Mouse (Mus musculus): Measurements from ENCODE around the gene Prkd2. TPM values are rescaled to one million over a fixed set of nuclear protein-coding genes. Genes with fewer than 3 reads are reported as not detected.
A peak's percentile ranks its signal among the peaks of the same experiment; 100 is the strongest.

Prkd2 gene
- polyA plus RNA-seq, 1 experiment from 2014 or later = 12.2 TPM

- Histone ChIP-seq H3K4me1 (peaks cover 12% of the 10 kb centered on the region; the same call in 1 of the 2 replicates), H3K4me3 (replicated peaks) (no peak overlapping the region), H3K9me3 (no peaks in the 10 kb centered on the region), H3K27ac (no peak overlapping the region), H3K4me2 (no peak overlapping the region), H3K36me3 (0 out of 2 replicates have a peak, but pooled peaks cover 5% of the 10 kb centered on the region), H3K9ac (no peak overlapping the region), H3K27me3 (replicated peaks) (no peaks in the 10 kb centered on the region)
- ATAC-seq (ENCODE audit: insufficient read depth, low FRiP score, low read depth) = no peak
- 86% methylated on average over 4 of the region's 4 CpGs for WGBS
Measured at GRCm38 (mm10) chr7:16873392-16873791, 30.7 kb downstream of the Prkd2 start.

- peak overlapping the region; percentile 78 for H3K4me3 ChIP-seq (replicated peaks)
- ATAC-seq (ENCODE audit: insufficient read depth, low FRiP score, low read depth) = no peak
- no peaks in the 10 kb centered on the region for H3K9me3 ChIP-seq
- peak overlapping the region; percentile 51 for H3K4me2 ChIP-seq
- 5% methylated on average over 17 of the region's 17 CpGs for WGBS
- H3K9ac ChIP-seq = no peak overlapping the region
- H3K36me3 ChIP-seq = 0 out of 2 replicates have a peak, but pooled peaks cover 5% of the 10 kb centered on the region
- H3K27ac ChIP-seq = peak overlapping the region; percentile 93
- no peaks in the 10 kb centered on the region for H3K27me3 ChIP-seq (replicated peaks)
- peaks cover 12% of the 10 kb centered on the region; the same call in 1 of the 2 replicates for H3K4me1 ChIP-seq
Measured at GRCm38 (mm10) chr7:16874190-16874589, 31.5 kb downstream of the Prkd2 start.

GRCm38 (mm10) chr7:16874756-16875309 lies 32.1 kb downstream of the Prkd2 start:
- Histone ChIP-seq H3K27ac (peak overlapping the region; percentile 93), H3K9ac (no peak overlapping the region), H3K9me3 (no peaks in the 10 kb centered on the region), H3K4me2 (peak overlapping the region; percentile 88), H3K27me3 (replicated peaks) (no peaks in the 10 kb centered on the region), H3K4me3 (replicated peaks) (peak overlapping the region; percentile 78), H3K4me1 (peaks cover 17% of the 10 kb centered on the region; the same call in 1 of the 2 replicates), H3K36me3 (0 out of 2 replicates have a peak, but pooled peaks cover 5% of the 10 kb centered on the region)
- ATAC-seq (ENCODE audit: insufficient read depth, low FRiP score, low read depth) = peak; percentile 96
- under 1% methylated on average over 33 of the region's 33 CpGs for WGBS

- H3K27ac ChIP-seq = peak within 1 kb of the TSS; percentile 93
- WGBS = 0% methylated on average over 1 of the region's 1 CpGs
- peaks cover 20% of the 10 kb centered on the region; the same call in 1 of the 2 replicates for H3K4me1 ChIP-seq
- peak within 1 kb of the TSS; percentile 88 for H3K4me2 ChIP-seq
- H3K36me3 ChIP-seq = 0 out of 2 replicates have a peak, but pooled peaks cover 5% of the 10 kb centered on the region
- ATAC-seq (ENCODE audit: insufficient read depth, low FRiP score, low read depth) = no peak
- H3K9me3 ChIP-seq = no peaks in the 10 kb centered on the region
- no peaks in the 10 kb centered on the region for H3K27me3 ChIP-seq (replicated peaks)
- H3K4me3 ChIP-seq (replicated peaks) = peak within 1 kb of the TSS; percentile 78
- peak within 1 kb of the TSS; percentile 74 for H3K9ac ChIP-seq
Measured at GRCm38 (mm10) chr7:16875310-16875325, 32.4 kb downstream of the Prkd2 start, which contains the start of gene Dact3. TSS of gene Dact3 (plus strand) at chr7:16875317.

- H3K27me3 ChIP-seq (replicated peaks) = no peaks in the 10 kb centered on the region
- H3K27ac ChIP-seq = peak overlapping the region; percentile 79
- H3K4me1 ChIP-seq = peaks cover 22% of the 10 kb centered on the region
- peak overlapping the region; percentile 74 for H3K9ac ChIP-seq
- ATAC-seq (ENCODE audit: insufficient read depth, low FRiP score, low read depth) = no peak; the same call in 1 of the 2 replicates
- 0 out of 2 replicates have a peak, but pooled peaks cover 5% of the 10 kb centered on the region for H3K36me3 ChIP-seq
- no peaks in the 10 kb centered on the region for H3K9me3 ChIP-seq
- peak overlapping the region; percentile 78 for H3K4me3 ChIP-seq (replicated peaks)
- 0% methylated on average over 27 of the region's 42 CpGs for WGBS
- H3K4me2 ChIP-seq = peak overlapping the region; percentile 88
Measured at GRCm38 (mm10) chr7:16875326-16875725, 32.6 kb downstream of the Prkd2 start.

GRCm38 (mm10) chr7:16876006-16876405 lies 33.3 kb downstream of the Prkd2 start:
- WGBS = 12% methylated on average over 11 of the region's 11 CpGs
- H3K27ac ChIP-seq = peak overlapping the region; percentile 79
- H3K27me3 ChIP-seq (replicated peaks) = no peaks in the 10 kb centered on the region
- no peak for ATAC-seq (ENCODE audit: insufficient read depth, low FRiP score, low read depth)
- peak overlapping the region; percentile 88 for H3K4me2 ChIP-seq
- H3K4me1 ChIP-seq = peaks cover 26% of the 10 kb centered on the region
- peak overlapping the region; percentile 74; the same call in 1 of the 2 replicates for H3K9ac ChIP-seq
- H3K36me3 ChIP-seq = 0 out of 2 replicates have a peak, but pooled peaks cover 5% of the 10 kb centered on the region
- H3K9me3 ChIP-seq = no peaks in the 10 kb centered on the region
- peak overlapping the region; percentile 78 for H3K4me3 ChIP-seq (replicated peaks)

- Histone ChIP-seq H3K9me3 (no peaks in the 10 kb centered on the region), H3K9ac (peak overlapping the region; percentile 74; the same call in 1 of the 2 replicates), H3K4me2 (peak overlapping the region; percentile 88), H3K4me1 (peaks cover 26% of the 10 kb centered on the region), H3K36me3 (0 out of 2 replicates have a peak, but pooled peaks cover 2% of the 10 kb centered on the region), H3K27me3 (replicated peaks) (no peaks in the 10 kb centered on the region), H3K4me3 (replicated peaks) (peak overlapping the region; percentile 78), H3K27ac (peak overlapping the region; percentile 79)
- ATAC-seq (ENCODE audit: insufficient read depth, low FRiP score, low read depth) = no peak
- 4% methylated on average over 13 of the region's 13 CpGs for WGBS
Measured at GRCm38 (mm10) chr7:16876608-16877007, 33.9 kb downstream of the Prkd2 start.

- no peak overlapping the region for H3K4me2 ChIP-seq
- WGBS = 72% methylated on average over 3 of the region's 3 CpGs
- H3K27ac ChIP-seq = no peak overlapping the region
- H3K9me3 ChIP-seq = no peaks in the 10 kb centered on the region
- no peak overlapping the region for H3K9ac ChIP-seq
- no peak overlapping the region for H3K4me3 ChIP-seq (replicated peaks)
- no peak for ATAC-seq (ENCODE audit: insufficient read depth, low FRiP score, low read depth)
- no peaks in the 10 kb centered on the region for H3K36me3 ChIP-seq
- peaks cover 26% of the 10 kb centered on the region for H3K4me1 ChIP-seq
- no peaks in the 10 kb centered on the region for H3K27me3 ChIP-seq (replicated peaks)
Measured at GRCm38 (mm10) chr7:16877717-16878116, 35.0 kb downstream of the Prkd2 start.

- Histone ChIP-seq H3K4me1 (peaks cover 21% of the 10 kb centered on the region), H3K9ac (no peak overlapping the region), H3K27ac (peak overlapping the region; percentile 67; the same call in 1 of the 2 replicates), H3K36me3 (peaks cover 12% of the 10 kb centered on the region), H3K4me2 (0 out of 2 replicates have a peak overlapping the region, but pooled peaks have one; percentile 9), H3K4me3 (replicated peaks) (no peak overlapping the region), H3K9me3 (no peaks in the 10 kb centered on the region), H3K27me3 (replicated peaks) (peaks cover under 1% of the 10 kb centered on the region; the same call in 1 of the 2 replicates)
- WGBS = 37% methylated on average over 8 of the region's 9 CpGs
- peak; percentile 28; the same call in 1 of the 2 replicates for ATAC-seq (ENCODE audit: insufficient read depth, low FRiP score, low read depth)
Measured at GRCm38 (mm10) chr7:16879796-16880547, 37.3 kb downstream of the Prkd2 start.

- H3K36me3 ChIP-seq = peaks cover 19% of the 10 kb centered on the region
- 0 out of 2 replicates have a peak, but pooled peaks cover 2% of the 10 kb centered on the region for H3K9me3 ChIP-seq
- H3K4me3 ChIP-seq (replicated peaks) = no peak overlapping the region
- 0 out of 2 replicates have a peak overlapping the region, but pooled peaks have one; percentile 9 for H3K4me2 ChIP-seq
- 30% methylated on average over 5 of the region's 5 CpGs for WGBS
- no peak overlapping the region for H3K9ac ChIP-seq
- H3K27me3 ChIP-seq (replicated peaks) = peaks cover 7% of the 10 kb centered on the region; the same call in 1 of the 2 replicates
- no peak for ATAC-seq (ENCODE audit: insufficient read depth, low FRiP score, low read depth)
- peaks cover 21% of the 10 kb centered on the region for H3K4me1 ChIP-seq
- peak overlapping the region; percentile 67 for H3K27ac ChIP-seq
Measured at GRCm38 (mm10) chr7:16880615-16881014, 37.9 kb downstream of the Prkd2 start.

- 0 out of 2 replicates have a peak, but pooled peaks cover 9% of the 10 kb centered on the region for H3K9me3 ChIP-seq
- no peak overlapping the region for H3K27ac ChIP-seq
- H3K4me1 ChIP-seq = peaks cover 14% of the 10 kb centered on the region
- H3K9ac ChIP-seq = no peak overlapping the region
- no peak overlapping the region for H3K4me3 ChIP-seq (replicated peaks)
- H3K27me3 ChIP-seq (replicated peaks) = peaks cover 16% of the 10 kb centered on the region; the same call in 1 of the 2 replicates
- peaks cover 37% of the 10 kb centered on the region for H3K36me3 ChIP-seq
- H3K4me2 ChIP-seq = no peak overlapping the region
- ATAC-seq (ENCODE audit: insufficient read depth, low FRiP score, low read depth) = no peak
- 92% methylated on average over 6 of the region's 6 CpGs for WGBS
Measured at GRCm38 (mm10) chr7:16883162-16883561, 40.5 kb downstream of the Prkd2 start.

GRCm38 (mm10) chr7:16884334-16884733 lies 41.6 kb downstream of the Prkd2 start:
- Histone ChIP-seq H3K4me2 (no peak overlapping the region), H3K9me3 (0 out of 2 replicates have a peak, but pooled peaks cover 9% of the 10 kb centered on the region), H3K27ac (no peak overlapping the region), H3K9ac (no peak overlapping the region), H3K27me3 (replicated peaks) (peaks cover 16% of the 10 kb centered on the region; the same call in 1 of the 2 replicates), H3K4me3 (replicated peaks) (no peak overlapping the region), H3K4me1 (peaks cover 14% of the 10 kb centered on the region), H3K36me3 (peaks cover 37% of the 10 kb centered on the region)
- WGBS = 80% methylated on average over 4 of the region's 4 CpGs
- ATAC-seq (ENCODE audit: insufficient read depth, low FRiP score, low read depth) = no peak

Measured in stomach, embryonic 15.5 days (tissue).